Mouse (Mus musculus): Measurements from ENCODE around the gene Kcnk13. TPM values are rescaled to one million over a fixed set of nuclear protein-coding genes. Genes with fewer than 3 reads are reported as not detected.

The Kcnk13 gene
- polyA plus RNA-seq, 1 experiment from 2014 or later, result 1.1 TPM

DNA sequence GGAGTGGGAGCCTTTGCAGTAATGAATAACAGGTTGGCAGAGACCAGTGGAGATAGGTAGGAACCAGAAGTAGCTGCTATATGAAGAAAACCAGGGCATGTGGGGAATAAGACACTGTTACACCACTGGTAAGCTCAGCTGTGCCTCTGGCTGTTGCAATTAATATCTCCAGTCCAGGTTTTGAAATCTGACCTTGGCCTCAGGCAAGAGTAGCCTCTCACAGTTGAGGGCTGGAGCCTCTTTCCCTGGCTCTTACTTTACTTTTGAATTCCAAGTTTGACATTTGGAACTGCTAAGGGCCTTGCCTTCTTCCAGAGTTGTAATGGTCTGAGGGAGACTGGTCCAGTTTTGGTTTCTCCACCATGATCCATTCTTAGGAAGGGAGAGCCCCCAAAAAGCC, 97.5 kb downstream of the Kcnk13 start:
- no peak for ATAC-seq (ENCODE audit: low FRiP score)

DNA sequence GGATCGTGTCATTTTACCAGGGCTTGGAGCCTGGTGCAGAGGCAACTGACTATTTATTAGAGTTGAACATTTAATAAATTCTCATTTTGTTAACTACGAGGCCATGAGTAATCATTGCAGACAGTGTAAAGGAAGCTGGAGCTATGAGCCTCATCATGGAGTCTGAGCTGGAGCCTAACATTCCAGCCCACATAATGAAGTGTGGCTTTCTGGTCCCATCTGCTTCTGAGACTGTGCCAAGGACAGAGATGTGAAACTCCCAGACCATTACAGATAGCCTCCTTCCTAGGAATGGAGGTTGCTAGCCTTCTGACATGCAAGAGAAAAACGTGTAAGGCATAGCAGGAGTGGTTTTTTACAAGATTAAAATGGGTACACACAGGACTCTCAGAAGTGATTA, 98.3 kb downstream of the Kcnk13 start:
- Histone ChIP-seq H3K4me3 (replicated peaks) (no peak overlapping the region), H3K9me3 (replicated peaks) (no peaks in the 10 kb centered on the region), H3K27me3 (replicated peaks) (no peaks in the 10 kb centered on the region), H3K27ac (replicated peaks) (no peak overlapping the region), H3K4me2 (no peak overlapping the region), H3K36me3 (no peaks in the 10 kb centered on the region), H3K4me1 (no peaks in the 10 kb centered on the region), H3K9ac (replicated peaks) (no peak overlapping the region)
- ATAC-seq (ENCODE audit: low FRiP score), result no peak
- WGBS, result 76% methylated on average over 3 of the region's 3 CpGs

More for the DNA sequence above, 97.5 kb downstream of the Kcnk13 start:
- Histone ChIP-seq H3K36me3 (no peaks in the 10 kb centered on the region), H3K27me3 (replicated peaks) (no peaks in the 10 kb centered on the region), H3K9me3 (replicated peaks) (no peaks in the 10 kb centered on the region), H3K4me2 (no peak overlapping the region), H3K27ac (replicated peaks) (no peak overlapping the region), H3K4me3 (replicated peaks) (no peak overlapping the region), H3K9ac (replicated peaks) (no peak overlapping the region), H3K4me1 (no peaks in the 10 kb centered on the region)

DNA sequence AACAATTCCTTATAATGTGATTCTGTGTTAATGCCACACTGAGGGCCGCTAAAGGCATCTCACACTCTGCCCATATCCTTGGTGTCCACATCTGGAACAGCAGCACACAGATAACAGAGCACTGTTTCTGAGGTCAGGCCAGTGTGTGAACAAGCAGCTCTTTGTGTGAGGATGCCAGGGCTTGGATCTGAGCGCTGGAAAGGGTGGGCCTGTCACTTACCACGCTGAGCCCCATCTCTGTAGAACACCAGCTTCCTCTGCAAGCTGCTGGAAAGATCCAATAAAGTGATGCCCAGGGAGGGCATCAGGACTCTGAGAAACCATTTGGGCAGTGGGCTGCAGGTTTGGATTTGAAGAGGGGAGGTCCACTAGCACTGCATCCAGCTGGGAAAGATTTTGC, 100.8 kb downstream of the Kcnk13 start:
- Histone ChIP-seq H3K4me1 (no peaks in the 10 kb centered on the region), H3K27ac (replicated peaks) (no peak overlapping the region), H3K4me3 (replicated peaks) (no peak overlapping the region), H3K9me3 (replicated peaks) (no peaks in the 10 kb centered on the region), H3K4me2 (no peak overlapping the region), H3K36me3 (no peaks in the 10 kb centered on the region), H3K27me3 (replicated peaks) (no peaks in the 10 kb centered on the region), H3K9ac (replicated peaks) (no peak overlapping the region)
- 75% methylated on average over 3 of the region's 3 CpGs for WGBS
- no peak for ATAC-seq (ENCODE audit: low FRiP score)

DNA sequence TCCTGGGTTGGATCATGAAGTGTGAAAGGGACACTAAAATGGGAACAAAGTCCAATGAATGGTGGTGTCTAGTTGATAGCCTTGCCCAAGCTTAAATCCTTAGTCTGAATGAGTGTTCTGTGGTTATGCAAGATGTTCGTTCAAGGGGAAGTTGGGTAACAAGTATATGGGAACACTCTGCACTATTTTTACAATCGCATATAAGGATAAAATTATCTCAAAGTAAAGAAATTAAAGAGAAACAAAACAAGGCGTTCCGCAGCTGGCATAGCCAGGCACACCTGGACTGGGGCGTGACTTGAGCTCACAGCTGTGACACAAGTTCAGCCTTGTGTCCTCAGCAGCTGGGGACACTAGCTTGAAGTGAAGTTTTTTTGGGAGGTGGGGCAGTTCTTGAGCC, 103.2 kb downstream of the Kcnk13 start:
- no peak overlapping the region for H3K4me2 ChIP-seq
- no peak overlapping the region for H3K4me3 ChIP-seq (replicated peaks)
- H3K9ac ChIP-seq (replicated peaks), result no peak overlapping the region
- H3K27me3 ChIP-seq (replicated peaks), result no peaks in the 10 kb centered on the region
- ATAC-seq (ENCODE audit: low FRiP score), result no peak
- no peaks in the 10 kb centered on the region for H3K36me3 ChIP-seq
- no peaks in the 10 kb centered on the region for H3K9me3 ChIP-seq (replicated peaks)
- 95% methylated on average over 5 of the region's 5 CpGs for whole genome bisulfite sequencing
- no peaks in the 10 kb centered on the region for H3K4me1 ChIP-seq
- no peak overlapping the region for H3K27ac ChIP-seq (replicated peaks)

DNA sequence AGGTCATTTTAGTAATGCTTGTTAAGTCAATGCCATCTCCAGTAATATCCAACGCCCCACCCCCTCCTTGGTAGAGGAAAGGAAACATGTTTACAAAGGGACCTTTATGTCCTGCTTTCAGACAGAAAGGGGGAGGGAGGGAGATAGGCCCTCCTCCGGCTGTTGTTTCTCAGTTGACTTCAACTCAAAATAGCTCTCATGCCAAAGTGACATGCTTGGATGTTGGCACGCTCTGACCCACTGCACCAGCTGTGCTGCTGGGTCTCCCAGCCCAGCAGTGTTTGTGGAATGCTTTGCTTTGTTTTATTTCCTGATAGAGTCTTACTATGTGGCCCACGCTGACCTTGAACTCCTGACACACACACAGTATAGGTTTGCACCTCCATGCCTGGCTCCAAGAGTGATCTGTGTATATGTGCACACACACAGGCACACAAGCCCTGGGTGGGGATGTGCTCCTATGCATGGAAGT, 108.9 kb downstream of the Kcnk13 start:
- Histone ChIP-seq H3K4me3 (replicated peaks) (no peak overlapping the region), H3K27me3 (replicated peaks) (no peaks in the 10 kb centered on the region), H3K27ac (replicated peaks) (no peak overlapping the region), H3K4me2 (no peak overlapping the region), H3K9me3 (replicated peaks) (no peaks in the 10 kb centered on the region), H3K4me1 (no peaks in the 10 kb centered on the region), H3K36me3 (no peaks in the 10 kb centered on the region), H3K9ac (replicated peaks) (no peak overlapping the region)
- WGBS, result 63% methylated on average over 4 of the region's 4 CpGs
- ATAC-seq (ENCODE audit: low FRiP score), result no peak

DNA sequence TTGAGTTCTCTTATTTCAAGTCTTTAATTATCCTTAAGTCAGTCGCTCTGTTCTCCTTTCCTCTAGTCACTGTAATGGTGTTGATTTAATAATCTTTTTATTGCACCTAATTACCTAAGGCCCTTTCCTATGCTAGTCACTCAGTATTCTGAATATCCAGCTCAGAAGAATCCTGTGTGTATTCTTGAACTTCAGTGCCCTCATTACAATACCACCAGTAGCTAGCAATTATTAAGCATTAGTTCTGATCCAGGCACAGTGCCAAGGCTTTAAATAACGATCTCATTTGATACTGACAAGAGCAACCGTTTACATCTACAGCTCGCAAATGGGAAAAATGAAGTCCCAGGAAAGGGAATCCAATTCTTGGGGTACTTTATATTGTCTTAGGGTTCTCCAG, 111.4 kb downstream of the Kcnk13 start:
- H3K27ac ChIP-seq (replicated peaks), result no peak overlapping the region
- H3K4me2 ChIP-seq, result no peak overlapping the region
- no peaks in the 10 kb centered on the region for H3K36me3 ChIP-seq
- no peak overlapping the region for H3K9ac ChIP-seq (replicated peaks)
- no peak overlapping the region for H3K4me3 ChIP-seq (replicated peaks)
- no peak; the same call in 1 of the 2 replicates for ATAC-seq (ENCODE audit: low FRiP score)
- H3K4me1 ChIP-seq, result no peaks in the 10 kb centered on the region
- no peaks in the 10 kb centered on the region for H3K27me3 ChIP-seq (replicated peaks)
- no peaks in the 10 kb centered on the region for H3K9me3 ChIP-seq (replicated peaks)
- 56% methylated on average over 4 of the region's 4 CpGs for WGBS

DNA sequence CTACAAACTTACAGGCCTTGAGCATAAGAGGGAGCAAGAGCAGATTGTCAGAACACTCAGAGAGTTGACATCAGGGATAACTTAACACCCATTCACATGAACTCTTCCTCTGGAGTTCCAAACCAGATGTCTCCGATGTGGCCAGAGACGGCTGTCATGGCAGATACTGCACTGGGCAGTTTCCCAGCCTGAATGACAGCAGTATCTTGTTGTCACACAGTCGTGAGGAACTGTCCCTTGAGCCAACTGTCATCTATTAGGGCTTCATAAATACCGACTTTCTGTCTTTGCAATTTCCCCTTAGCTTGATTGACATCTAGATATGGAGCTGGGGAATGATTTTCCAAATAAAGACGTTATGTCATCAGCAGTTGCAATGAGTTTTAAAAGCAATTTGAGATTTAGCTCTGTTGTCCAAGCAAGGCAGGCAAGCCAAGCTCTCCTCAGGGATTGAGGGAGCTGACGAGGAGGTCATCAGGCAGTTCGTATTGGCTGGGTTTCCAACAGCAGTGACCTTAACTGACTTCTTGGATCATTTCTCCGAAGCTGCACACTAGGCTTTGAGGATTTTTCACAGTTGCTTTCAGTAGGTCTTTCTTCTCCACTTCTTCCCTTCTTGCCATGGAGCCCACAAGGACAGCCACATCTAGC, 115.5 kb downstream of the Kcnk13 start:
- Histone ChIP-seq H3K36me3 (no peaks in the 10 kb centered on the region), H3K9me3 (replicated peaks) (no peaks in the 10 kb centered on the region), H3K4me1 (no peaks in the 10 kb centered on the region), H3K9ac (replicated peaks) (no peak overlapping the region), H3K4me3 (replicated peaks) (no peak overlapping the region), H3K27me3 (replicated peaks) (no peaks in the 10 kb centered on the region), H3K4me2 (no peak overlapping the region), H3K27ac (replicated peaks) (no peak overlapping the region)
- 76% methylated on average over 8 of the region's 8 CpGs for WGBS
- no peak for ATAC-seq (ENCODE audit: low FRiP score)

DNA sequence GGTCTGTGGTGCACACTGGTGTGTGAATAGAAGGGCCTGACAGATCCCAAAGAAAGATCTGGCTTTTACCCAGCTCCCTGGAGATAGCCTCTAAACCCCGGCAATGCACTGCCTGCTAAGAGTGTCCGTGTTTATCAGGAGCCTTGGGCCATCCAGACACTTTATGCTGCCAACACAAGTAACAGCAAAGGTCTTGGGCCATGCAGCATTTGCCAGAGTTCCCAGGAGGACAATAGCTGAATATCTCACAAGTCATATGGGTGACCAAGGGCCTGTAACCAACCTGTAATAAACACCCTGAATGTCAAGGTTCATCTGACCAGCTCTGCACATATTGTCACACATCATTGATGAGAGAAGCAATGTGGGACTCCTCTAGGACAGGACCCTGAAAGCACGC, 123.7 kb downstream of the Kcnk13 start:
- H3K27me3 ChIP-seq (replicated peaks), result no peaks in the 10 kb centered on the region
- no peak overlapping the region for H3K27ac ChIP-seq (replicated peaks)
- ATAC-seq (ENCODE audit: low FRiP score), result no peak
- no peak overlapping the region for H3K4me2 ChIP-seq
- 87% methylated on average over 3 of the region's 3 CpGs for WGBS
- H3K9me3 ChIP-seq (replicated peaks), result no peaks in the 10 kb centered on the region
- no peak overlapping the region for H3K4me3 ChIP-seq (replicated peaks)
- H3K4me1 ChIP-seq, result no peaks in the 10 kb centered on the region
- no peak overlapping the region for H3K9ac ChIP-seq (replicated peaks)
- no peaks in the 10 kb centered on the region for H3K36me3 ChIP-seq

DNA sequence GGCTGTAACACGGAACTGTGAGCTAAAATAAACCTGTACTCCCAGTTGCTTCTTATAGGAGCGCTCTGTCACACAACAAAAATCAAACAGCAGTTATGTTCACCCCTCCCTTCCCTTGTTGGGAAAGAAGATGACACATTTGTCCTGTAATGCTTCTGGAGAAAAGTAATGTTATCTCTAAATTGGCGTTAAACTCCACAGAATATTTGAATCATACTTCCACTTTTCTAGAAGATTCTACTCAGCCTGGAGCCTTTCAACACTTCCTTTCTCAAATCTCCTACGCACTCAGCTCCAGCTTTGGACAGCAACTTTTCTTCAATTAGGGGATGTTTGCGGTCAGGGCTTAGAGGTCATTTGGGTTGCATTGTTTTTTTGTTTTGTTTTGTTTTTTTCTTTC, 125.0 kb downstream of the Kcnk13 start:
- Histone ChIP-seq H3K4me2 (no peak overlapping the region), H3K36me3 (no peaks in the 10 kb centered on the region), H3K4me3 (replicated peaks) (no peak overlapping the region), H3K4me1 (no peaks in the 10 kb centered on the region), H3K27me3 (replicated peaks) (no peaks in the 10 kb centered on the region), H3K27ac (replicated peaks) (no peak overlapping the region), H3K9ac (replicated peaks) (no peak overlapping the region), H3K9me3 (replicated peaks) (no peaks in the 10 kb centered on the region)
- 90% methylated on average over 5 of the region's 5 CpGs for WGBS
- ATAC-seq (ENCODE audit: low FRiP score), result no peak

DNA sequence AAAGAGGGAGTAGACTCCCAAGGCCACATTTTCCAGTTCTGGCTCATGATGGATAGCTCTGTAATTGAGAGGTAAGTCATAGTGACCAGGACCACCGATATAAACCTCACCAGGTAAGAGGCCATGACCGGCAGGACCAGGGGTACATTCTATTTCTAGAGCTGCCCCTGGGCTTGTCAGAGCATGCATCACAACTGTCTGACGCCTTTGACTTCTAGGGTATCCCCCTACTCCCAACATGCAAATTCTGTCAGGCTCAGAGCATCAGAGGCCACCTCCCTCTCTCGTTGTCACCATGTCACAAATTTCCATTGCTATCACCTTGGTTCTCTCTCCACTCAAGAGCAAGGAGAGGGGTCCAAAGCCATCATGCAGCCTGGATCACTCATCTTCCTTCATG, 126.5 kb downstream of the Kcnk13 start:
- Histone ChIP-seq H3K9me3 (replicated peaks) (no peaks in the 10 kb centered on the region), H3K27ac (replicated peaks) (no peak overlapping the region), H3K4me2 (no peak overlapping the region), H3K36me3 (no peaks in the 10 kb centered on the region), H3K27me3 (replicated peaks) (no peaks in the 10 kb centered on the region), H3K4me1 (no peaks in the 10 kb centered on the region), H3K9ac (replicated peaks) (no peak overlapping the region), H3K4me3 (replicated peaks) (no peak overlapping the region)
- 85% methylated on average over 4 of the region's 4 CpGs for WGBS
- ATAC-seq (ENCODE audit: low FRiP score), result no peak

DNA sequence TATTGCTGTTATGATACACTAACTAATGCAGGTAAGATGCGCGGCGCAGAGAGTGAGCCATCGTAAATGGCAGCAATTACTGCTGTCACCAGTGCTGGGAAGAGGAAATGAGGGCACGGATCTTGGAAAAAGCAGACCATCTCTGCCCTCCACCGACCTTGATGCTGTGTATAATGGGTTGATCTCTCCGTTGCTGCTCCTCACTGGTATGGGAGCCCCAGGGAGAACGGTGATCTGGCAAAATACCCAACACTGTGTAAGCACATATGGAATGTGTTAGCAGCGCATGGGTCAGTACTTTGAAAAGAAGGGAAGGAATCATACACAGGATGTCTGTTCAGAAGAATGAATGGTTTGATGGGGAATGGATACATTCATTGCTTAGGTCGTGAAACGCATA, 128.7 kb downstream of the Kcnk13 start:
- no peak for ATAC-seq (ENCODE audit: low FRiP score)
- Histone ChIP-seq H3K4me1 (no peaks in the 10 kb centered on the region), H3K4me2 (no peak overlapping the region), H3K9ac (replicated peaks) (no peak overlapping the region), H3K27me3 (replicated peaks) (no peaks in the 10 kb centered on the region), H3K4me3 (replicated peaks) (no peak overlapping the region), H3K27ac (replicated peaks) (no peak overlapping the region), H3K9me3 (replicated peaks) (no peaks in the 10 kb centered on the region), H3K36me3 (no peaks in the 10 kb centered on the region)
- 85% methylated on average over 11 of the region's 11 CpGs for WGBS

DNA sequence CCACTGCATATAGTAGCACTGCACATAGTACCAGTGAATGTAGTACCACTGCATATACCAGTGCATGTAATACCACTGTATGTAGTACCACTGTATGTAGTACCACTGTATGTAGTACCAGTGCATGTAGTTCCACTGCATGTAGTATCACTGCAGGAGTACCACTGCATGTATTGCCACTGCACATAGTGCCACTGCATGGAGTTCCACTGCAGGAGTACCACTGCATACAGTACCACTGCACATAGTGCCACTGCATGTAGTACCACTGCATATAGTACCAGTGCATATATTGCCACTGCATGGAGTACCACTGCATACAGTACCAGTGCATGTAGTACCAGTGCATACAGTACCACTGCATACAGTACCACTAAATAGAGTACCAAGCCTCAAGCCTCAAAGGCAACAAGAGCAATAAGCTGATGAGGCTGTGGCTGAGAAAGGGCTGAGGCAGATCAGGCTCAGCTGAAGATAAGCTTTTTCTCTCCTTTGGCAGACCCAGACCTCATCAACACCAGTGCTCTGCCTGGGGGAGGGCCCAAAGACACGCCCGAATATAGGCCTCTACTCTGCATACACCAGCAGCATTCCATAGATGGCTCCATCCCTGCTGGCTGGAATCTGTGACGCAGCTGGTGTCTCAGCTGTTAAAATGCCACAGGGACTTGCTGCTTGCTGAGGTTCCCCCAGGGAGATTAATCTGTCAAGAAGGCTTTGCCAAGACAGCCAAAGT, 135.8 kb downstream of the Kcnk13 start:
- H3K9ac ChIP-seq (replicated peaks), result no peak overlapping the region
- no peak overlapping the region for H3K4me3 ChIP-seq (replicated peaks)
- H3K27ac ChIP-seq (replicated peaks), result no peak overlapping the region
- H3K36me3 ChIP-seq, result no peaks in the 10 kb centered on the region
- no peak overlapping the region for H3K4me2 ChIP-seq
- no peak for ATAC-seq (ENCODE audit: low FRiP score)
- H3K27me3 ChIP-seq (replicated peaks), result no peaks in the 10 kb centered on the region
- 50% methylated on average over 3 of the region's 3 CpGs for WGBS
- H3K4me1 ChIP-seq, result no peaks in the 10 kb centered on the region
- H3K9me3 ChIP-seq (replicated peaks), result no peaks in the 10 kb centered on the region
